Mouse (Mus musculus) monocyte, adult 5-6 weeks (primary cell): ENCODE data around the gene Magt1. TPM values are rescaled to one million over a fixed set of nuclear protein-coding genes. Genes with fewer than 3 reads are reported as not detected.
"Not testable (repeated sequence)": the region's sequence is repeated elsewhere in the genome, so short reads cannot be mapped to it uniquely, and the experiment has no call there.

ENCODE experiments used
- ATAC-seq: fragments of 153-309, 156-312 bp; replicated peaks from 2 replicates; pipeline ENCODE4 v1.8.0; 2017; ENCODE audit warnings: mild to moderate bottlenecking; ENCODE audit not compliant: low TSS enrichment, insufficient number of reproducible peaks, severe bottlenecking, poor library complexity, low FRiP score
- total RNA-seq: library from RNA; stranded (forward); fragments of 200-1000, 200-491, 200-594 nt; gene quantifications from 3 replicates; pipeline ENCODE4 v1.2.3, GENCODE M21; 2017

The Magt1 gene
- total RNA-seq: 86.2 to 91.2 TPM (median 91.0 TPM) in 3 replicates

- ATAC-seq: peak; percentile 86
Measured at GRCm38 (mm10) chrX:106011465-106012159, at the start of gene Magt1. Magt1 (minus strand) TSS chrX:106011906.

GRCm38 (mm10) chrX:106048191-106048590, 36.5 kb upstream of the Magt1 start:
- no peak for ATAC-seq

DNA sequence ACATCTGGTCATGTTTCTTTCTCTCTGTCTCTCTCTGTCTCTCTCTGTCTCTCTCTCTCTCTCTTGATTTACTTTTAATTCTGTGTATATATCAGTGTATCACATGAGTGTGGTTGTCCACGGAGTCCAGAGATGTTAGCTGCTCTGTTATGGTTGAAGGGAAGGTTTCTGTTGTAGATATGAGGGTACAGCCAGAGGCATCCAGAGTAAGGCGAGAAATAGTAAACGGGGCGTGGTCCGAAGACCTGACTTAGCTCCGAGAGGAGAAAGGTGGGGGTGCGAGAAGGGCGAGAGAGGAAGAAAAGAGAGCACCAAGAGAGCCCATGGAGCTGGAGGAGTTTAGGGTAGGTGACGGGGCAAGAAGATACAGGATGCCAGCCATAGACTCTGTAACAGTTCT, 34.2 kb upstream of the Magt1 start:
- no peak for ATAC-seq

DNA sequence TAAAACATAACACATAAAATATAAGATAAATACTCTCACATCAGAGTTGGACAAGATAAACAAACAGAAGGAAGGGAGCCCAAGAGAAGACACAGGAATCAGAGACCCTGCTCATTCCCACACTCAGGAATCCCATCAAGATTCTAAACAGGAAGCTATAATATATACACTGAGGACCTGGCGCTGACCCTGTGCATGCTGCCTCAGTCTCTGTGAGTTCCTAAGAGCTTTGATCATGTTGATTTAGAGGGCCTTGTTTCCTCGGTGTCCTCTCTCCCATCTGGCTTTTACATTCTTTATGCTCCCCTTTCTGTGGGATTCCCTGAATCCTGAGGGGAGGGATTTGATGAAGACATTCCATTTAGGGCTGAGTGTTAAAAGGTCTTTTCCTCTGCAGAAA, 33.7 kb upstream of the Magt1 start:
- ATAC-seq: no peak

- ATAC-seq: no peak
Measured at GRCm38 (mm10) chrX:106043863-106044617, 32.3 kb upstream of the Magt1 start.

GRCm38 (mm10) chrX:106037185-106037752, 25.6 kb upstream of the Magt1 start:
- no peak for ATAC-seq

- peak; percentile 82; the same call in 1 of the 2 replicates for ATAC-seq
Measured at GRCm38 (mm10) chrX:106035727-106036126, 24.0 kb upstream of the Magt1 start.

DNA sequence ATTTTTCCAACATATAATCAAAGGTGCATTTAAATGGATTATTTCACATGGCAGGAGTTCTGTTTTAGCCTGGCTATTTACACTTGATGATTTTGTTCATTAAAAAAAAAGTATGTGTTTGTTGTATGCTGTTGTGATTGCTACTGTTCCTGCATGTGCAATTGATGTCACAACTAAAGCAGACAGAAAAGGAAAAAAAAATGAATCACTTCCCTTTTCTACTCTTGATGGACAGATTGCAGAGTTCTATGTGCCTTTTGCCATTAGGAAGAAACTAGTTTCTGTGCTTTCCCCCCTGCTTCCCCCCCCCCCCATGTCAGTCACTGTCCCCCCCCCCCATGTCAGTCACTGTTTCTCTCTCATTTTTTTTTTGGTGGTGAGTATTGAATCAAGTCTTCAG, 19.4 kb upstream of the Magt1 start:
- peak; percentile 37; the same call in 1 of the 2 replicates for ATAC-seq

- ATAC-seq: no peak
Measured at GRCm38 (mm10) chrX:106030176-106030575, 18.5 kb upstream of the Magt1 start.

GRCm38 (mm10) chrX:106027343-106027674, 15.6 kb upstream of the Magt1 start:
- no peak for ATAC-seq

DNA sequence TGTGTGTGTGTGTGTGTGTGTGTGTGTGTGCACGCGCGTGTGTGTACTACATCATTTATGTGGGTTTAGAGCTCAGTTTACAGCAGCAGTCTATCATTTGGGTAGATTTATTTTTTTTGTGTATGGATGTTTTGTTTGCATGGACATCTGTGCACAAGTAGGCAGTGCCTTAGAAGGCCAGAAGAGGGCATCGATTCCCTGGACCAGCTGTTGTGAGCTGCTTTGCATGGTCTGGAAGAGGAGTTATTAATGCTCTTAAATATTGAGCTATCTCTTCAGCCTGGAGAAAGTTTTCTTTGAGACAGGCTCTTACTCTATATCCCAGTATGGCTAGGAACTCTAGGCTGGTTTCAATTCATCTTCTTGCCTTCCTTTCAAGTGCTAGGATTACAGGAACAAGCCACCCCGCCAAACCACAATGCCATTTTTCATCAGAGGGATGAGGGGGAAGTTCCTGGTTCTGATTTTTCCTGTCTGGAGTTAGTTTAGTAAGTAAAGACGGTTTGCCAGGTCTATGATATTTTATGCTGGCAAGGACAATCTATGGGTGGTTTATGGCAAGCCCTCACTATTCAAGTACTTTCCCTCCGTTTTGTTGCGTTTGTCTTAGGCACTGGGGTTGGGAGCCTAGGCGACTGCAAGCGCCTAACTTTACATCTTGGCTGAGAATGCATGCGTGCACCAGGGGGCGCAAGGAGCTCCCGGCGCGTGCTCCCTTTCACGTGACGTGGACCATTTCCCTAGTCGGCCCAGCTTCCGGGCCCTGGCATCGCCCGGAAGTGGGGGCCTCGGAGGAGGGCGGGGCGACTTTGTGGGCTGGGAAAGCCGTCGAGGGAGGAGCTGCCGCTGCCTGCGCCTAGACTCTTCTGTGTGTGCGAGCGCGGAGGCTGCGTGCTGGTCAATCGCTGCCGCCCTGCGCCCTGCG, 15.0 kb upstream of the Magt1 start, which contains the start of gene Atp7a:
TSS of gene Atp7a (plus strand) at position 859 of the 925 bp plus-strand sequence.
- ATAC-seq: peak; percentile 91

DNA sequence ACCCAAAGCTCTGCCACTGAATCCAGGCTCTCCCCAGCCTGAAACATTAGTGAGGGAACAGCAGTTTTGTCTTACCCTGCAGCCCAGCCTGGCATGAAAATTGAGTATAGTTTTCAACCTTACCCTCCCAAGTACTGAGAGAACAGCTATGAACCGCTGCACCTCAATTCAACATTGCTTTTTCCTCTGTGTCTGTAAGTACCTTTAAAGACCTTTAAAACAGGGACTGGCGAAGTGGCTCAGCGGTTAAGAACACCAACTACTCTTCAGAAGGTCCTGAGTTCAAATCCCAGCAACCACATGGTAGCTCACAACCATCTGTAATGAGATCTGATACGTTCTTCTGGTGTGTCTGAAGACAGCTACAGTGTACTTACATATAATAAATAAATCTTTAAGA, 5.8 kb upstream of the Magt1 start:
- ATAC-seq: no peak

DNA sequence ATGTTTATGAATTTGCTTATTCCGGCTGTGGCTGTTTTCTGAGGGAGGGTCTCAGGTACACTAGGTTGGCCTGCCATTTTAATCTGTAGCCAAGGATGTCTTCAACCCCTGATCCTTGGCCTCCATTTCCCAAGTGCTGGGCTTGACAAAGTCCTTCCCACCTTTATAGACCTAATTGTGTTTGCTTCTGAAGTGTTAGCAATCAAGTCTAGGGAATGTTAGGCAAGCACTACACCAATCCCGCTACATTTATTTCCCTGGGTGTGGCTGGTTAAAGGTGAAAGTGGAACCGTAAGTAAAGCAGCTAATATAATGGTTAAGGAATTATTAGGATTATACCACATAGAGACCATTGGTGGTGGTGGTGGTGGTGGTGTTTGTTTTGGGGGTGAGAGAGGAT, 5.4 kb upstream of the Magt1 start:
- ATAC-seq: no peak

- ATAC-seq: peak; percentile 64
Measured at GRCm38 (mm10) chrX:106015571-106016322, 4.0 kb upstream of the Magt1 start, which contains the start of gene Cox7b. Cox7b (plus strand) TSS chrX:106015700.

DNA sequence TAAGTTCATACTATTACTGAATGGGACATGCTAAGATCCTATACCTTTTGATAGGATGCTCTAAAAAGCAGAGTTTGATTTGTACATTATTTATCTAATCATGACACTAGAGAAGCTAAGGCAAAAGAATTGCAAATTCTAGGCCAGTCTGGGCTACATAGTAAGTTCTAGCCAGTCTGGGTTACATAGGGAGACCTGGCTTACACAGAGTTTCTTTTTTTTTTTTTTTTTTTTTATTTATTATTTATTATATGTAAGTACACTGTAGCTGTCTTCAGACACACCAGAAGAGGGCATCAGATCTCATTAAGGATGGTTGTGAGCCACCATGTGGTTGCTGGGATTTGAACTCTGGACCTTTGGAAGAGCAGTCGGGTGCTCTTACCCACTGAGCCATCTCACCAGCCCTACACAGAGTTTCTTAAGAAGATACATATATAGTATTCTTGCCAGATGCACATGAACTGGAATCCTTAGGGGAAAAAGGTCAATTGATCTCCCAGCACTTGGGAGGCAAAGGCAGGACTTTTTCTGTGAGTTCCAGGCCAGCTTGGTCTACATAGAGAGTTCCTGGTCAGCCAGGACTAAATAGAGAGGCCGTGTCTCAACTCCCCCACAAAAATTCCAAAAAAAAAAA, 3.2 kb upstream of the Magt1 start:
- not testable (repeated sequence) for ATAC-seq

DNA sequence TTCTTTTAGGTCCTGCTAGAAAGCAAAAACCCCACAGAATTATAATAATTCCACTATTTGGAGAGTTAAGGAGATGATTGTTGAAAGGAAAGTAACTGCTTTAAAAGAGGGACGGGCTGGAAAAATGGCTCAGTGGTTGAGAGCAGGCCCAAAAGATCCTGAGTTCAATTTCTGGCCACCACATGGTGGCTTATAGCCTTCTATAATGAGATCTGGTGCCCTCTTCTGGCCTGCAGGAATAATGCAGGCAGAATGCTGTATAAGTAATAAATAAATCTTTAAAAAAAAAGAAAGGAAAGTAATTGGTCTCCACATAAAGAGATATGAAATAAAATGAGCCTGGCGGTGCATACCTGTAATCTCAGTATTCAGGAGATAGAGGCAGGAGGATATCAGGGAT, 1.5 kb upstream of the Magt1 start:
- no peak for ATAC-seq

DNA sequence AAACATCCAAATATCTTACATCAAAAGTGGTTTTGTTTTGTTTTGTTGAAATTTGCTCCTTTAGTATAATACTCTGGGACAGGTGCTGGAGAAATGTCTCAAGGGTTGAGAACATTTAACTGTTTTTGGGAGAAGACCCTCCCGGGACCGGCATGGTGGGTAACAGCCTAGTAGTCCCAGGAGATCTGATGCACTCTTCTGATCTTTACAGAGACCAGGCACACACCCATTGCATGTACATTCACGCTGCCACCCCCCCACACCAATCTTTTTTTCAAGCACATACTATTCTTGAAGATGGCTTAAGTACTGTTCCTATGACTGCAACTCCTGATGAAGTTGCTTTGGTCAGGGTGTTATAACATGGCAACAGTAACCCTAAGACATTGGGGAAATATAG, 853 bp upstream of the Magt1 start:
- ATAC-seq: no peak

GRCm38 (mm10) chrX:106010762-106011161, 944 bp downstream of the Magt1 start:
- no peak for ATAC-seq
